Mouse (Mus musculus) cerebellum, adult 11-12 months (tissue): Measurements from ENCODE around the gene Tmprss13.

Source experiments
- DNase-seq: peaks from one replicate; pipeline ENCODE4 v3.0.0; 2022

The Tmprss13 gene

DNA sequence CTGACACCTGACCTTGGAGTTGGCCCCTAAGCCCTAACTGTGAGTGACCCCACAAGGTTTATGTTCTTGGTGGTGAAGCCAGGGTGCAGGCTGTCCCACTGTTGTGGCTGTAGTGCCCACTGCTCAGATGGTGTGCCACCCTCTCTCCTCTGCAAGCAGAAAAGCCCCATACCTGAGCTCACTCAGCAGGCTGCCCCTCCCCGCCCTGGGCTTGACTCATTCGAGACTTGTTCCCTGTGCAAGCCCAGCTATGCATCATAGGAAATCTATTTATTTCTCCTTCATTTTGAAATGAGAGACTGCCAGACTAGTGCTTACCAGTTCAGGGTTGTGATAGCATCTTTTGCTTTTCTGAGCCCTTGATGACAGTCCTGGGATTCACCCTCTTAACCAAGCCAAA is 18.5 kb downstream of the Tmprss13 start:
- DNase-seq: no peak

DNA sequence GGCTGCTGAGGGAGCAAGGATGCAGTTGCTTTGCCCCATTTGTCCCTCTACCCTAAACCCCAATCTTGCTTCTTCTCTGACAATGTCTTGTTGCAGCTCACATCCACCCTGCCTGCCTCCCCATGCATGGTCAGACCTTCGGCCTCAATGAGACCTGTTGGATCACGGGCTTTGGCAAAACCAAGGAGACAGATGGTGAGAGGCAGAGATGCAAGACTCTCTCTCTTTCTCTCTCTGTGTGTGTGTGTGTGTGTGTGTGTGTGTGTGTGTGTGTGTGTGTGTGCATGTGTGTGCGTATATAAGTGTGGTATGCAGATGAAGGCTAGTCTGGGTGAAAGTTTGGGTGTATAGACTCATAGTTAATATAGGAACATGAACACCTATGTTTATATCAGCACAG is 24.2 kb downstream of the Tmprss13 start:
- DNase-seq: no peak

DNA sequence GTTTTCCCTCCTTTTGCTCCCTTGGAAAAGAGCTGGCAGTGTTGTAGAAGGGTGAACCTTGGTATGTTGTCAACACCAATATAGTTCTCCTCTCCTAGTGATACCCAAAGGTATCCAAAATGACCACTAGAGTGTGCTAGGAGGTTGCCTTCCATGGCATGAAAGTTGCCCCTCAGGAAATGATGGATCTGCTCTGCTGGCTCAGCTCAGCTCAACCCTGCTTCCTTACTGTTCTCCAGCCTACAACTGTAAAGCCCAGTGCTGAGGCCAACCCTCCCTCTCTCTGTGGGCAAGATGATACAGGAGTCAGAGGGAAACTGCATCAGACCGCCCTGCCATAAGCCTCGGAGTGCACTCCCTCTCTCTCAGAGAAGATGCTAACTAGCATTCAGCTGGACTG is 26.6 kb downstream of the Tmprss13 start:
- DNase-seq: peak; percentile 52

DNA sequence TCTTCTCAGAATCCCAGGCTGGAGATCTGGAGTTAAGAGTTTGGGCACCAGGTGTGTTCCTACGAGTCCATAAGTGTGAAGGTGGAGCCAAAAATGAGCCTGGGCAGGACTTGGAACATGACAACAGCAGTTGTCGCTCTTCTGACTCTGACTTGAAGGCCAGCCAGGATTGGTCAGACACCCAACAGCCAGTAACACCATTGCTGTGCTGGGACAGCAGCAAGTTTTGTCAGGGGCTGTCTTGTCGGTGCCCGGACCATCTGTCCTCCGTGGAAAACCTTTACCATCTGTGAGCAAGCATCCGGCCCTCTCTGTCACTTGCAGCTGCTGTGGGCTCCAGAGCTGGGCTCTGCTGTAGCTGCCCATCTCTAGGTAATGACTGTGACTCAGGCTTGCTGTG is 27.4 kb downstream of the Tmprss13 start:
- no peak for DNase-seq

DNA sequence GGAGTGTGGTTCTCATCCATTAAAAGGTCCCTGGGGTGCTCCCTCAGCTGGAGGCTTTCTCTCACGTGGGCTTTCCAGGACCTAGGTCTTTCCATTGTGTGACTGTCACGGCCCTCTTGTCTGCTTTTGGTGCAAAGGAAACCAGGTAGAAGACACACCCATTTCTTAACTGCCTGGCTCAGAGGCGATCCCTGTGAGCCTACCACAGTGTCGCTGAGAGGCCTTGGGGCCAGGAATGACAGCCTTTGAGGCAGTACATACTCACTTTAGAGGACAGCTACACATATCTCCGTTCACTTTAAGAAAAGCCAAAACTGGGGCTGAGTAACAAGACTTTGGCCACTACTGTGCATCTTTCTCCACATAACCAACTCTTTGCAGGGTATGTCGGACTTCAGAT is 29.7 kb downstream of the Tmprss13 start:
- DNase-seq: no peak

DNA sequence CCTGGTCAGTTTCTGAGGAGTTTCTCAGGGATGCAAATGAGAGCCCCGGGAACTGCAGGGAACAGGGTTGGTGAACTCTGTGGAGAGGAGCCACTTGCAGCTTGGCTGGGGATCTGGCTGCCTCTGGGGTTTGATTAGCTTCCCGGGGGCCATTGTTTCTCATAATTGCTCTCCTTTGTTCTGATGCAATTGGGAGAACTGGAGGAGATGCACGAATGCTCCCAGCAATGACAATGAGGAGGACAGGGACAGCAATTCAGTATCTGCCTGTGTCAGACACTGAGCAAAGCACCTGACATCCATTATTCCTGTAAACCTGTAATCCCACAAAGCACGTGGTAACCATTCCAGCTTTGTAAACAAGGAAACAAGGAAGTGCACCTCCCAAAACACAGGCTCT is 30.3 kb downstream of the Tmprss13 start:
- DNase-seq: no peak

DNA sequence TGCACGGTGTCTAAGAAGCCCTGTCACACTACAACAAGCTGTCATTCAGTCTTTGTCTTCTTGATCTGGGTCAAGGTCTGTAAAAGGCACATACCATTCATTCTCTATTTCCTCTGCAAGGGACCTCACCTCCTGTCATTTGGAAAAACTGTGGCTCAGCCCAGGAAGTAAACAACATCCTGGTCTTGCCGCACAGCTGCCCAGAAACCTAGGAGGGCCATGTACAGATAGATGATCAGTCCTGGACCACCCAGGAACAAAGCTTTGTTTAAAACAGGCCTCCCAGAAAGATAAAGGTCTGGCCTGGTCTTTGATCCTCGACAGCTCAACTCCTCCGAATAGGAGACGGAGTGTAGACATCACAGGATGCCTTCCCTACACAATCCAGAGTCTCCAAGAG is 31.0 kb downstream of the Tmprss13 start:
- DNase-seq: no peak

DNA sequence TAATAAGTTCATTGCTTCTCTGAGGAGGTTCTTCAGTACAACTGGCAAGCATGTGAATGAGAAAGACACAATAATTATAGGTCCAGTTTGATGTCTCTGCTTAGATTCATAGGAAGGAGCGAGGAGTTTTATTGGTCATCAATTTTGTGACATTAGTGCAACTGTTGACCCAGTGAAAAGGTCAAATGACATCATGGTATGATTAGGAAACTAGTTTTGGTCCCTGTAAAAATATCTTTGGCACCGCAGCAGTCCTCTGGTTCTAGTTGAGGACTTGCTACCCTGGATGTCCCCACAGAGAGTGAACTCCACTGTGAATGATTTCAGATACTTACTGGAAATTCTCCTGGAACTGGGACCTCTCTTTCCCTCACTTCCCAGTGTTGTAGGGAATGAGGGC is 36.3 kb downstream of the Tmprss13 start:
- no peak for DNase-seq

DNA sequence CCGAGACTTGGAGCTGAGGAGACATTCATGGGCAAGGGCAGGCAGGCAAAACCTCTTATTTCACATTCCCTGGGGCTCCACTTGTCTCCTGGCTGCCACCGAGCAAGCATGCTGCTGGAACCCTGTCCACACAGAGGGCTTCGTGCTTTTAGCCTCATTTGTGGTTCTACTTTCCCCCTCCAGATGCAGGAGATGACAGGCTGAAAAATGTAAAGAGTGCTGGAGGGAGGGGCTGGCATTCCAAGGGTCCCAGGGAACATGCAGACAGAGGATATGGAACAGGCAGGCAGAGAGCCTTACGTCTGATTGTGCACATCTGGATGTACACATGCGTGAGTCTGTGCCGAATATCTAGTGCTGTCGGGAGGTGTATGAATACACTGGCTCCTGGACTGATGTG is 39.5 kb downstream of the Tmprss13 start:
- DNase-seq: no peak

DNA sequence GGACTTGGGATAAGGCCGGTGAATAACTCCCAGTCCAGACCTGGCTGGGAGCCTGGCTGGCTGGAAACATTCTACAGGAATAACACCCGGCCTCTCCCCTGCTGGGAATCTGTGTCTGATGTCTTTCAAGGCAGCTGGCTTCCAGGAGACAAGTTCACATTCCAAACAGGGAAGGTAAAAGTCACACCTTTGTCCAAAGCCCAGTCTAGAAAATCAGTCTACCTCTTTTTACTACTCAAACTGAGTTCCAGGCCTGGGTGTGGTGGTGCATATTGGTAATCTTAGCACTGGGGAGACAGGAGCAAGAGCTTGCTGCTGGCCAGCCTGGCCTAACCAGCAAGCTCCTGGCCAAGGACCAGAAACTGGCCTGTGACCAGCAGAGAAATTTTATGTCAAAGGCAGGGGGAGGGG is 43.2 kb downstream of the Tmprss13 start:
- peak; percentile 75 for DNase-seq

DNA sequence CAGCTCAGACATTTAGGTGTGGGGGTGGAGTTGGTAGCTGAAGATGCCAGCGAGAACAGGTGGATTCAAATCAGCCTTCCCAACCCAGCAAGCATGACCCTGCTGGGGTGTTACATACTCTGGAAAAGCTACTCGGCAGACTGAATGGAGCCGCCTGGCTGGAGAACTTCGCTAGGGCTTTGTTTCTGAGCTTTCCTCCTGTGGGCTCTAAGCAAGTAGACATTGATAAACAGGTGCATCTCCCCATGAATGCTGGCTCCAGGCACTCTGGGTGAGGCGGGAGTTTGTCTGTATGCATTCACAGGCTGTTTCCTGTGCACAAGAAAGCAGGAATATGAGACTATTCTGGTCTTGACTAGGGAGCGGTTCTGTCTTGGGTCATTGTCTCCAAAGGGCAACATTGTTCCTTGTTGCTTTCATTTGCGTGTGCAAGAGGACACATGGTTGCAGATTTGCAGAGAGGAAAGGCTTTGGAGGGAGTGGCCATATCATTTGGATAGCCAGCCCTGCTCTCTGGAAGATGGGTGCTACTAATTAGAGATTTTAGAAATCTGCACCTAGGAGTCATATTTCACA is 44.8 kb downstream of the Tmprss13 start:
- DNase-seq: peak; percentile 75

DNA sequence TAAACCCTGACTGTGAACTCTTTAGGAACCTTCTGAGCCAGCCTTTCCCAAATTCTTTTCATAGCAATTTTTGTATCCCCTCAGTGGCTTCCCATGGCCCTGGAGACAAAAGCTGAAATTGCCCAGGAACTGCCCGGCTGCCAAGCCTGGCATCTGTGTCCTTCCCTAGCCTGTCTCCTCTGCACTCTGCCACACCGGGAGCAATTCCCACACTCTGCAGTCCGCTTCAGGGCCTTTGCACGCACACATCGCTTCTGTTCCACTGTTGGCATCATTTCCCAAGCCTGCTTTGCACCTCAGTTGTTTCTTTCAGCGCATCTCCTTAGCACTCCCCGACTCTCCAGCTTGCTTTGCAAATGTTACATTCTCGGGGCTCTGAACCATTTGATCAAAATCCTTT is 48.8 kb downstream of the Tmprss13 start:
- DNase-seq: no peak

DNA sequence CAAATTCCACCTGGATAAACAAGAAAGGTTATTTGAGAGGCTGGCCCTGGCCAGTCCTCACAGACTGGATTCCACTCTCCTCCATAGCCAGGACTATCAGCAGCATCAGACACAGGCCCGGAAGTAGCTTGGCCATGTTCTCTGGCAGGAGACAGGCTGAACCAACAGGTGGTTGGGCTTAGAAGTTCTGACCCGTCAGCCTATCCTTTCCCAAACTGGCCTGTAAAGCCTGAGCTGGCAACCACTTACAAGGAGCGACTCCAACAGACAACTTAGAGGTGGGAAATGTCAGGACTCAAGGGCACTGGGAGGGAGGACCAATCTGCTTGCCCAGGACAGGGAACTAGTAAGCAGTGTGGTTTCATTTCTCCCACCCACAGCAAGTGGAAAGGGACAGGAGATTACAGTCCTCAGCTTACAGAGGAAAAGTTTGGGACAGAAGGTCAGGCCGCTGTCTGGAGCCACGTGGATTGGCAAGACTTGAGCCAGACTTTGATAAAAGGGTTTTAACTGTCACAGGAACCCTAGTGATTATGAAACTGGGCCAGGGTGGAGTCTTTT is 49.5 kb downstream of the Tmprss13 start:
- DNase-seq: no peak

DNA sequence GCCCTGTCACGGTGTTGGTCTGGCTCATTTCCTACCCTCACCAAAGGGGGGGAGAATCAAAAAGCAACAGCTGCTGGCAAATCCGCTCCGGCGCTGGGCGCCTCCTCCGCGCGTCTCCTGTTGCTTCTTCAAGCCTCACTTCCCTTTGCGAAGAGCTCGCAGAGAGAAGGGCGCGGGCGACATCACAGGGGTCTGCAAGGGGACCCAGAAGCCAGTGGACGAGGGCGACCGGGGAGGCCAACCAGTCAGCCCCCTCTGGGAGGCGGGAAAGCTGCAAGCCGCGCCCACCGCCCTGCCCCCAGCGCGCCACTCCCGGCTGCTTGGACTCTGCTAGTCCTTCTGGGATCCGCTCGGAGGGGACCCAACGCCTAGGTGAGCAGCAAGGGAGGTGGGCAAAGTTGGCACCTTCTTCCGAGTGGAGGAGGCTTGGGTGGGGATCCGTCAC is 51.2 kb downstream of the Tmprss13 start, which contains the start of gene Fxyd6:
Gene Fxyd6 (plus strand): TSS at position 69 of the 445 bp plus-strand sequence.
- DNase-seq: peak; percentile 64

DNA sequence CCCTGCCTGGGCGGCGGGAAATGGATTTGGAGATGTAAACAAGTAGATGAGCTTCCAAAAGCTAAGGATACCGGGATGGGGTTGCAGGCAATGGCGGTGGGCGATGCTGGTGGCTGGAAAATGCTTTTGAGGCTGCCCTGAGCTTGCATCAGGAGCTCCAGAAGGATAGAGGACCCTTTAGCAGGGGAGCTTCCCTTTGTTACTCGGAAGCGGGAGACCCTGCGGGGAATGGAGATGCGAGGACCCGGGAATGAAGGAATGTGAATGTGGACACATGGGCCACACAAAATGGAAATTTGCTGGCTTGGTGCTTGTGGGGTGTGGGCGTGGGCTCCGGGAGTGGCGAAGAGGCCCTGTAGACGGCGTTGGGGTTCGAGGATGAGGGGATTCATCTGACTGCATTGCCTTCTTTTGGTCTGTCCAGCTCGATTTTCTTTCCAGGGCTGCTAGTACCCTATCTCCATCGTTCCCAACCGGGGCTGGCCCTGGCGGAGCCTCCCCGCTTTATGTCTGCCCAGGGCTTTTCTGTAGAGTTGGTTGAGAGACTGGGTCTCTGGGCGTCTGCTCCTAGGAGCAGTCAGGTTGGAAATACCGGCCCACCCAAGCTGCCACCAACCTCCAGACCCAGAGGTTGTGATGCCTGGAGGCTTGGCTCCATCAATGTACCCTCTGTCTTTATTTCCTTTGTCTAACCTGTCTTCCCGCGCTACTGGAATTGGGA is 51.9 kb downstream of the Tmprss13 start:
- DNase-seq: no peak

DNA sequence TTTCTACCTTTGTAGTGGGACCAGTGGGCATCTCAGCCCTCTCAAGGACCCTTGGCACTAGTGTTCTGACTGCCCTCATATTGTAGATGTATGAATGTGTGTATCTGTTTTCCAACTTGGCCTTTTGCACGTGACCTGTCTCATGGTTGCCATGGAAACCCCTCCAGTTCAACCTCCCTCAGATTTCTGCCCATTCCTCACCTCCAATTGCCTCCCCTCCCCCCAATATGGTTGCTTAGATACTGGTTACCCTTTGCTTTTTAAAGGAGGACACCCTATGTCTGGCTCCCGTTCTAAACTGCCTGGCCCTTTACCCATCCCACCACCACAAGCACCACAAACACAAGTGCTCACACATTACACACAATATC is 52.4 kb downstream of the Tmprss13 start:
- DNase-seq: no peak

DNA sequence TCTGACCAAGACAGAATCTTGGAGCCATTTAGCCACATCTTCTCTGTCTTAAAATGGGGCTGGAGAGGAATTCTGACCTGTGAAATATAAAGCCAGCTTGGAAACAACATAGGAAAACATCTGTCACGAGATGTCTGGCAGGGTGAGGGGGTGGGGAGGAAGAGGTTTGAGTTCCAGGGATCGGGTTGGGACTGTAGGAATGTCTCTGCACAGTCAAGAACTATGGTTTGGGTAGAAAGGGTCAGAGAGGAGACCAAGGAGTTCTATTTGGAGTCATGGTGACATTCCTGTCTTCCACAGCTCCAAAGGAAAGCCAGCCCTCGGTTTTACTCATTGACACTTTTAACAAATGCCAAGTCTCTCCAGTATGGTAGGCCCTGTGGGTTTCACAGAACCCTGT is 55.0 kb downstream of the Tmprss13 start:
- DNase-seq: no peak

DNA sequence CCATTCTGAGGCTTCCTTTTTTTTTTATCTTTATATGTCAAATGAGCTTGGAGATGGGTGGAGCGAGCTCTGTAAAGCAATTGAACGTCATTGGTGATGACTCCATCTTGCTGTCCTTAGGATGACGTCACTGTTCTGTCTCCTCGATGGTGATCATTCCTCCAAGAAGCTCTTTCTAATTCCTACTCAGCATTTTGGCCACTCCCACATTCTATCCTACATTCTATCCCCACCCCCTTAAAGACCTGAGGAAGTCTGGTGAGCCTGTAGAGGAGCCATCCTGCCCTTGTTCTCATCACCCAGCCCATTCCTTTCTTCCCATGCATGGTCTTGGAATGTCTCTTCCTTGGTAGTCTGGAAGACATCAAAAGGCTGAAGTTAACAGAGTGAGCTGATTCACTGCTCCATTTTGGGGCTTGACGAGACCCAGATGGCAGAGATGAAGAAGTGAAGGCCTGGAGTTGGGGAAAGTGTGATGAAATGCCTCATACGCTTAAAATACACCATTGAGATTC is 56.1 kb downstream of the Tmprss13 start:
- peak; percentile 2 for DNase-seq

DNA sequence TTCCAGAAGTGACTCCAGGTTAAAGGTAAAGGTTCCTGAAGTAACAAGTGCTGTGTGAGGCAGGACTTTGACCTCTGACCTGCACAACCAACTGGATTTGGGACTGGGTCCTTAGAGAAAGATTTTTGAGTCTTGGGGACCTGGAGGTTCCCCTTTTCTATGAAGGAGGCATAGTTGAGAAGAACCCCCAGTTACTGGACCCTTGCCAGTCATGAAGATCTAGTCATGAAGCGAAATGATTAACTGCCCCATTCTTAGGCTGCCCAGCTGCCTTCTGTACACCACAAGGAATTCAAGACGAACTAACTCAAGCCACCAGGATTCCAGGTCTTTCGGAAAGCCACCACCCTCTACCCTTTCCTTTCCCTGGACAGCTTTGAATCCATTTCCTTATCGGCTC is 57.5 kb downstream of the Tmprss13 start:
- DNase-seq: no peak

DNA sequence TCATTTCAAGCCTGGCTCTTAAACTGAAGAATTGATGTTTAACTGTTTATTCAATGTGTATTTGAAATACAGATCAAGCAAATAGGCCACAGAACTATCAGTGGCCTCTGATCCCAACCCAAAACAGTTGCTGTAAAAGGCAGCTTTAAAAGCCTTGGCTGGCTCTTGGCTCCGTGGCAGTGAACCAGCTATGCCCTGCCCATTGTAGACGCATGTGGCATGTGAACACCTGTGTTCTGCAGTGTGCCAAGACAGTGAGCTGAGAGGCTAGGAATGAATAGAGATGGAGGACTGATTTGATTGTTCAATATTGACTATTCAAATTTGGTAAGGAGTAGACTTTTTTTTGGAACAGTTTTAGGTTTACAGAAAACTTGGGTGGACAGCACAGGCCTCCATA is 58.0 kb downstream of the Tmprss13 start:
- peak; percentile 70 for DNase-seq

DNA sequence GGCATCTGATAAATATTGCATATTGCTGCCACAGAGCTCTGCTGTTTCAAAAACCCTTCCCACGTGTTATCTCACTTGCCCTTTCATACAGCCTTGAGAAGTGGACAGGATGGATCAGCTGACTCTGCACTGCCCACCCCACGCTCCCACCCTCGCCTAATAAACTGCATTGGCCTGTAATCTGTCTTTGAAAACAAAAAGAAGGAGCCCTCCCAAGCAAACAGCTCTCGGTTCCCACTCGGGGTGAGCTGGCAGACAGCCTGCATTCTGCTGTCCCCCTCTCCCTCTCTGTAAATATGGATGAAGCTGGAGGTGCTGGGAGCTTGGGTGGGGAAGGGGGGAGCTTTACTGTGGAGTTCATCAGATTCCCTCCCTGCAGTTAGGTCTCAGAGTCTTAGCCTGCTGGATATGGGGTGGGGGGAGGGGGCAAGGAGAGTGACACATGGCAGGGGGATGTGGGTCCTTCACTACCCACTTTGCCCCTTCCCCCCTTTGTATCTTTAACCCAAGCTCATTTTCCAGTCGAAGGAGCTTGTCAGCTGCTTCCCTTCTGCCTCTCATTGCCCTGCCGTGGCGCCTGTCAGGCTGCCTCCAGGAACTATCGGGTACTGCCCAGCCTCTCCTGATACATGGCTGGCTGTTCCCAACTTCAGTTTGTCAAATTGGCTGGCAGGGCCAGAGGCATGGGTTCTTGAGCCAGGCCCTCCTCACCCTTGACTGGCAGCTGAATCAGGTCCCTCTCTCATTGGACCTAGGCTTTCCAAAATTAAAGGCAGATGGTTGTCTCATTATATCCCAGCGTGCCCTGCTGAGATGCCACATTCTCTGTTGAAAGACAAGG is 61.7 kb downstream of the Tmprss13 start:
- DNase-seq: peak; percentile 86

DNA sequence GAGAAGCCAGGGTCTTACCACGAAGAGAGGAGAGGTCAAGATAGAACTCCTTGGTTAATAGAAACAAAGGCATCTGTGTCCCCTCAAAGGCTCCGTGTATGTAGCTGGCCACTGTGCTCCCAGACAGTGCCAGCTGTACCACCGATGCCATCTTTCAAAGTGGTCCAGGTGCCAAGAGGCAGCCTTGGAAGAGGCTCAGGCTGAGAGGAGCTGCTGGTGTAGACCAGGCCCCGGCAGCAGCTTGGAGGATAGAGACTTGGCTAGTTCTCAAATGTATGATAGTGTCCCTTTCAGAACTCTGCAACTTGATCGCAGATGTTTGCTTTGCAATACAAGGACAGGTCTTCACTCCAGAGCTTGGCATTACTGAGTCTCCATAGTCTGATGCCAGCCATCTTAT is 63.4 kb downstream of the Tmprss13 start:
- peak; percentile 63 for DNase-seq

DNA sequence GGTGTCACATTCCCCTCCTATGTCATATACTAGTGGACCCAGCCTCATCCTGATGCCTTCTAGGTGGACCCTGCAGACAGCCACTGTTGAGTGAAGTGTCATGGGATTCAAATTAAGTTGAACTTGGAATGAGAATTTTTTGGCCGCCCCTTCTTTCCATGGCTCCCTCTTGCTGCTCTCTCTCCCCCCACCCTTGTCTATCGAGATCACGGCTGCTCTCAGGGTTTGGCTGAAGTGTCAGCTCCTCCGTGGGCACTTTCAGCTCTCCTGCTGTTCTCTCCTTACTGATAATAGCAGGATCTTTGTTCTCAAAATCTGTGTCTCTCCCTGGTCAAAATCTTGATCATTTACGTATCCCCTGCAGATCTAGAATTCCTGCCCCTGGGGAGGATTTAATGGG is 63.9 kb downstream of the Tmprss13 start:
- DNase-seq: no peak
